Mouse (Mus musculus) spleen, postnatal 0 days (tissue): ENCODE measurements around the gene Mast2. TPM values are rescaled to one million over a fixed set of nuclear protein-coding genes. Genes with fewer than 3 reads are reported as not detected.

Experiments used
- polyA plus RNA-seq: library from polyadenylated mRNA; unstranded; fragments of >200 nt; fragmentation: Nextera tagmentation; extraction: Ambion mirVana; gene quantifications from 2 replicates; pipeline ENCODE4 v1.2.1, GENCODE M21; 2015

Gene Mast2
- 5.7 and 6.3 TPM in 2 replicates for polyA plus RNA-seq

GRCm38 (mm10) chr4:116464126-116464981, at the start of gene Mast2:
Gene Mast2 (minus strand): TSS chr4:116464183.

GRCm38 (mm10) chr4:116507425-116508218, 43.6 kb upstream of the Mast2 start, which contains the start of gene Ipp:
Gene Ipp (plus strand): TSS chr4:116507549.

Other genes with a start within 250 kb of the Mast2 start
- 2.0 and 3.2 TPM in 2 replicates for gene Pik3r3, start 242.6 kb downstream of the Mast2 start, polyA plus RNA-seq
- 14.1 and 16.0 TPM in 2 replicates for gene Ipp, start 43.4 kb upstream of the Mast2 start, polyA plus RNA-seq
- 21.3 and 22.1 TPM in 2 replicates for gene Tmem69, start 91.8 kb upstream of the Mast2 start, polyA plus RNA-seq
- 24.4 and 26.3 TPM in 2 replicates for gene Gpbp1l1, start 93.5 kb upstream of the Mast2 start, polyA plus RNA-seq
- 3.0 and 4.0 TPM in 2 replicates for gene Ccdc17, start 132.5 kb upstream of the Mast2 start, polyA plus RNA-seq
- 83.2 and 97.0 TPM in 2 replicates for gene Nasp, start 163.8 kb upstream of the Mast2 start, polyA plus RNA-seq
- gene Akr1a1, start 187.5 kb upstream of the Mast2 start, polyA plus RNA-seq, result 323 and 372 TPM in 2 replicates
- gene Prdx1, start 221.4 kb upstream of the Mast2 start, polyA plus RNA-seq, result 588 and 627 TPM in 2 replicates
- gene Mmachc, start 244.2 kb upstream of the Mast2 start, polyA plus RNA-seq, result 9.2 and 10.0 TPM in 2 replicates
- gene Ccdc163, start 244.3 kb upstream of the Mast2 start, polyA plus RNA-seq, result 12.8 and 14.7 TPM in 2 replicates